Mouse (Mus musculus) spleen, adult 2 months (tissue): ENCODE measurements around the gene Padi2.

ENCODE experiments used
- CTCF ChIP-seq: fragments of 200-500 bp; IDR thresholded peaks from 2 replicates; pipeline ENCODE4 v1.5.1; 2011; ENCODE audit warnings: mild to moderate bottlenecking, inconsistent platforms; ENCODE audit not compliant: insufficient read depth, insufficient read length, insufficient replicate concordance; ENCODE audit errors: extremely low read depth
- POLR2A ChIP-seq: fragments of 200-500 bp; IDR thresholded peaks from 2 replicates; pipeline ENCODE4 v1.6.1; 2011; ENCODE audit warnings: low read depth, low read length, inconsistent platforms

DNA sequence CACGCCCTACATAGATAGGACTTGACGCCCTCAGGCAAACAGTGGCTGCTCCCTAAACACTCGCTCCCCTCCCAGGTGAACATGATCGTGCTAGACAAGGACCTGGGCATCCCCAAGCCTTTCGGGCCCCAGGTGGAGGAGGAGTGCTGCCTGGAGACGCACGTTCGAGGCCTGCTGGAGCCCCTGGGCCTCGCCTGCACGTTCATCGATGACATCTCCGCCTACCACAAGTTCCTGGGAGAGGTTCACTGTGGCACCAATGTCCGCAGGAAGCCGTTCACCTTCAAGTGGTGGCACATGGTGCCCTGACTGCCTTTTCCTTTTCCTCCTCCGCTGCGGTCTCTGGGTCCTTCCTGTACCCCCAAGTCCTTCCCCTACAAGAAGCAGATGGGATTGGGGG is 43.5 kb downstream of the Padi2 start:
- no peak for TF ChIP-seq POLR2A
- TF ChIP-seq CTCF: no peak
